Mouse (Mus musculus) liver, embryonic 15.5 days (tissue): ENCODE measurements around the gene Klk9. TPM values are rescaled to one million over a fixed set of nuclear protein-coding genes. Genes with fewer than 3 reads are reported as not detected.

Experiments used
- ATAC-seq: fragments of 200-750 bp; cut with Nextera tagmentation; 2 replicates; pipeline ENCODE4 v1.8.0; 2017; ENCODE audit warnings: moderate number of reproducible peaks, mild to moderate bottlenecking, moderate library complexity; ENCODE audit not compliant: insufficient read depth
- H3K27ac ChIP-seq: fragments of 300-500 bp; sonication (generic); replicated peaks from 2 replicates; pipeline ENCODE4 v1.5.1; 2015; ENCODE audit warnings: mild to moderate bottlenecking, inconsistent platforms
- H3K27me3 ChIP-seq: fragments of 300-500 bp; sonication (generic); 2 replicates; pipeline ENCODE4 v1.6.1; 2015; ENCODE audit warnings: mild to moderate bottlenecking, inconsistent platforms
- H3K36me3 ChIP-seq: fragments of 300-500 bp; sonication (generic); replicated peaks from 2 replicates; pipeline ENCODE4 v1.6.1; 2015; ENCODE audit warnings: moderate library complexity, mild to moderate bottlenecking, inconsistent platforms
- H3K4me1 ChIP-seq: fragments of 300-500 bp; sonication (generic); replicated peaks from 2 replicates; pipeline ENCODE4 v1.6.1; 2015; ENCODE audit warnings: inconsistent platforms
- H3K4me2 ChIP-seq: fragments of 300-500 bp; sonication (generic); 2 replicates; pipeline ENCODE4 v1.6.1; 2015; ENCODE audit warnings: moderate library complexity, mild to moderate bottlenecking, inconsistent platforms
- H3K4me3 ChIP-seq: fragments of 300-500 bp; sonication (generic); replicated peaks from 2 replicates; pipeline ENCODE4 v1.5.1; 2015; ENCODE audit warnings: mild to moderate bottlenecking, inconsistent platforms
- H3K9ac ChIP-seq: fragments of 300-500 bp; sonication (generic); 2 replicates; pipeline ENCODE4 v1.6.1; 2015; ENCODE audit warnings: moderate library complexity, mild to moderate bottlenecking, inconsistent platforms
- H3K9me3 ChIP-seq: fragments of 300-500 bp; sonication (generic); replicated peaks from 2 replicates; pipeline ENCODE4 v1.6.1; 2016; ENCODE audit warnings: inconsistent platforms
- WGBS: fragments of 180-500 bp; shearing (Covaris S2); methylation state at CpG from one replicate; pipeline ENCODE4 v1.1.7; 2015; ENCODE audit warnings: mixed read lengths; ENCODE audit not compliant: insufficient replicate concordance; 5-methylcytosine and 5-hydroxymethylcytosine counted together
- polyA plus RNA-seq: library from polyadenylated mRNA; unstranded; fragments of >200 nt; fragmentation: Nextera tagmentation; extraction: Ambion mirVana; gene quantifications from 2 replicates; pipeline ENCODE4 v1.2.1, GENCODE M21; 2015

Klk9 gene
- not detected in 2 replicates for polyA plus RNA-seq

GRCm38 (mm10) chr7:43791591-43791990, at the start of gene Klk9:
Klk9 (plus strand) TSS chr7:43791891.
- 52% methylated on average over 7 of the region's 7 CpGs for WGBS
- Histone ChIP-seq H3K27ac (no peak within 1 kb of the TSS), H3K4me1 (no peaks in the 10 kb centered on the region), H3K9ac (no peak within 1 kb of the TSS), H3K4me3 (no peak within 1 kb of the TSS), H3K36me3 (no peaks in the 10 kb centered on the region), H3K27me3 (peaks cover 16% of the 10 kb centered on the region), H3K9me3 (no peaks in the 10 kb centered on the region), H3K4me2 (no peak within 1 kb of the TSS)
- no peak for ATAC-seq

- H3K9ac ChIP-seq = no peak overlapping the region
- WGBS = 24% methylated on average over 1 of the region's 1 CpGs
- no peaks in the 10 kb centered on the region for H3K36me3 ChIP-seq
- ATAC-seq = no peak
- H3K4me1 ChIP-seq = no peaks in the 10 kb centered on the region; the same call in 1 of the 2 replicates
- no peak overlapping the region for H3K27ac ChIP-seq
- H3K27me3 ChIP-seq = no peaks in the 10 kb centered on the region
- no peak overlapping the region for H3K4me3 ChIP-seq
- no peak overlapping the region for H3K4me2 ChIP-seq
- H3K9me3 ChIP-seq = no peaks in the 10 kb centered on the region
These were observed 43.9 kb upstream of the Klk9 start for GRCm38 (mm10) chr7:43747788-43748187.

- H3K4me1 ChIP-seq = no peaks in the 10 kb centered on the region; the same call in 1 of the 2 replicates
- H3K27me3 ChIP-seq = no peaks in the 10 kb centered on the region
- H3K4me2 ChIP-seq = no peak overlapping the region
- no peak for ATAC-seq
- H3K4me3 ChIP-seq = no peak overlapping the region
- no peak overlapping the region for H3K9ac ChIP-seq
- no peak overlapping the region for H3K27ac ChIP-seq
- no peaks in the 10 kb centered on the region for H3K36me3 ChIP-seq
- H3K9me3 ChIP-seq = no peaks in the 10 kb centered on the region
- 22% methylated on average over 2 of the region's 2 CpGs for WGBS
These were observed 38.9 kb upstream of the Klk9 start for GRCm38 (mm10) chr7:43752806-43753205.

GRCm38 (mm10) chr7:43766484-43766883, 25.2 kb upstream of the Klk9 start:
- Histone ChIP-seq H3K9ac (no peak overlapping the region), H3K4me1 (no peaks in the 10 kb centered on the region), H3K4me3 (no peak overlapping the region), H3K4me2 (no peak overlapping the region), H3K9me3 (no peaks in the 10 kb centered on the region), H3K27me3 (no peaks in the 10 kb centered on the region), H3K27ac (no peak overlapping the region), H3K36me3 (no peaks in the 10 kb centered on the region)
- no peak for ATAC-seq
- WGBS = 50% methylated on average over 8 of the region's 8 CpGs

GRCm38 (mm10) chr7:43768597-43768996, 23.1 kb upstream of the Klk9 start, which contains the start of gene Klk12:
Klk12 (plus strand) TSS chr7:43768897.
- ATAC-seq = no peak
- Histone ChIP-seq H3K9ac (no peak within 1 kb of the TSS), H3K9me3 (no peaks in the 10 kb centered on the region), H3K27me3 (no peaks in the 10 kb centered on the region), H3K27ac (no peak within 1 kb of the TSS), H3K4me3 (no peak within 1 kb of the TSS), H3K4me1 (no peaks in the 10 kb centered on the region), H3K4me2 (no peak within 1 kb of the TSS), H3K36me3 (no peaks in the 10 kb centered on the region)
- WGBS = 55% methylated on average over 4 of the region's 4 CpGs

- no peak overlapping the region for H3K27ac ChIP-seq
- no peak for ATAC-seq
These were observed 22.1 kb upstream of the Klk9 start for GRCm38 (mm10) chr7:43769636-43770035.

GRCm38 (mm10) chr7:43770701-43771100, 21.0 kb upstream of the Klk9 start:
- 78% methylated on average over 10 of the region's 10 CpGs for WGBS
- H3K27ac ChIP-seq = no peak overlapping the region
- H3K4me1 ChIP-seq = no peaks in the 10 kb centered on the region
- H3K36me3 ChIP-seq = no peaks in the 10 kb centered on the region
- ATAC-seq = no peak
- no peak overlapping the region for H3K4me2 ChIP-seq
- H3K9me3 ChIP-seq = no peaks in the 10 kb centered on the region
- no peak overlapping the region for H3K4me3 ChIP-seq
- H3K9ac ChIP-seq = no peak overlapping the region
- no peaks in the 10 kb centered on the region for H3K27me3 ChIP-seq

More at GRCm38 (mm10) chr7:43769636-43770035, 22.1 kb upstream of the Klk9 start:
- H3K9me3 ChIP-seq = no peaks in the 10 kb centered on the region
- no peaks in the 10 kb centered on the region for H3K36me3 ChIP-seq
- 73% methylated on average over 8 of the region's 8 CpGs for WGBS
- no peak overlapping the region for H3K4me3 ChIP-seq
- no peak overlapping the region for H3K4me2 ChIP-seq
- no peak overlapping the region for H3K9ac ChIP-seq
- no peaks in the 10 kb centered on the region for H3K4me1 ChIP-seq
- H3K27me3 ChIP-seq = no peaks in the 10 kb centered on the region

GRCm38 (mm10) chr7:43771916-43772315, 19.8 kb upstream of the Klk9 start:
- no peaks in the 10 kb centered on the region for H3K9me3 ChIP-seq
- WGBS = 64% methylated on average over 6 of the region's 6 CpGs
- no peak for ATAC-seq
- no peak overlapping the region for H3K9ac ChIP-seq
- H3K4me2 ChIP-seq = no peak overlapping the region
- no peaks in the 10 kb centered on the region for H3K4me1 ChIP-seq
- no peaks in the 10 kb centered on the region for H3K36me3 ChIP-seq
- no peak overlapping the region for H3K4me3 ChIP-seq
- H3K27ac ChIP-seq = no peak overlapping the region
- H3K27me3 ChIP-seq = no peaks in the 10 kb centered on the region

- Histone ChIP-seq H3K36me3 (no peaks in the 10 kb centered on the region), H3K4me3 (no peak overlapping the region), H3K4me1 (no peaks in the 10 kb centered on the region), H3K27ac (no peak overlapping the region), H3K9me3 (no peaks in the 10 kb centered on the region), H3K27me3 (no peaks in the 10 kb centered on the region), H3K4me2 (no peak overlapping the region), H3K9ac (no peak overlapping the region)
- 62% methylated on average over 3 of the region's 3 CpGs for WGBS
- ATAC-seq = no peak
These were observed 18.8 kb upstream of the Klk9 start for GRCm38 (mm10) chr7:43772901-43773300.

- H3K9ac ChIP-seq = no peak within 1 kb of the TSS
- H3K9me3 ChIP-seq = no peaks in the 10 kb centered on the region
- H3K4me3 ChIP-seq = no peak within 1 kb of the TSS
- H3K36me3 ChIP-seq = no peaks in the 10 kb centered on the region
- no peaks in the 10 kb centered on the region for H3K4me1 ChIP-seq
- no peak within 1 kb of the TSS for H3K27ac ChIP-seq
- no peaks in the 10 kb centered on the region for H3K27me3 ChIP-seq
- WGBS = 67% methylated on average over 5 of the region's 5 CpGs
- H3K4me2 ChIP-seq = no peak within 1 kb of the TSS
- no peak for ATAC-seq
These were observed 17.3 kb upstream of the Klk9 start, which contains the start of gene Klk11 for GRCm38 (mm10) chr7:43774364-43774763. Klk11 (plus strand) TSS chr7:43774604.

GRCm38 (mm10) chr7:43774802-43775201, 16.9 kb upstream of the Klk9 start:
- H3K4me2 ChIP-seq = no peak overlapping the region
- H3K27ac ChIP-seq = no peak overlapping the region
- H3K27me3 ChIP-seq = no peaks in the 10 kb centered on the region
- no peaks in the 10 kb centered on the region for H3K9me3 ChIP-seq
- no peaks in the 10 kb centered on the region for H3K4me1 ChIP-seq
- H3K4me3 ChIP-seq = no peak overlapping the region
- no peaks in the 10 kb centered on the region for H3K36me3 ChIP-seq
- WGBS = 54% methylated on average over 6 of the region's 6 CpGs
- H3K9ac ChIP-seq = no peak overlapping the region
- ATAC-seq = no peak
